Mouse (Mus musculus): ENCODE data around the gene Ccdc71.

Ccdc71 gene

GRCm38 (mm10) chr9:108452291-108452906 is 7.9 kb upstream of the Ccdc71 start:
- POLR2A ChIA-PET: interaction anchor here (0.6 to 2.2 kb wide), 39 partner anchors 9 to 373 kb away, joined by 3 to 14 read pairs (median 3); partner anchors contain the start of genes 1700102P08Rik (in 2 of the 4), Nicn1 (in 2 of the 4), Wdr6 (in 2 of the 4) and Gpx1 (in 1 of the 4)
- CTCF ChIA-PET: interaction anchor here (0.5 to 2.4 kb wide), 83 partner anchors 8 to 692 kb away, joined by 3 to 11 read pairs (median 4); partner anchors contain the start of genes Klhdc8b (in 3 of the 4), 1700102P08Rik (in 2 of the 4), Usp19 (in 2 of the 4) and Amigo3 (in 1 of the 4)

GRCm38 (mm10) chr9:108452911-108453310 is 7.4 kb upstream of the Ccdc71 start:
- ChIA-PET CTCF (interaction anchor here (0.5 to 2.4 kb wide), 75 partner anchors 8 to 554 kb away, joined by 3 to 11 read pairs (median 4); partner anchors contain the start of genes Klhdc8b (in 3 of the 4), 1700102P08Rik (in 2 of the 4), Usp19 (in 2 of the 4) and Amigo3 (in 1 of the 4)), POLR2A (interaction anchor here (0.6 to 2.2 kb wide), 39 partner anchors 9 to 372 kb away, joined by 3 to 14 read pairs (median 3); partner anchors contain the start of genes 1700102P08Rik (in 2 of the 4), Nicn1 (in 2 of the 4), Wdr6 (in 2 of the 4) and Gpx1 (in 1 of the 4))

DNA sequence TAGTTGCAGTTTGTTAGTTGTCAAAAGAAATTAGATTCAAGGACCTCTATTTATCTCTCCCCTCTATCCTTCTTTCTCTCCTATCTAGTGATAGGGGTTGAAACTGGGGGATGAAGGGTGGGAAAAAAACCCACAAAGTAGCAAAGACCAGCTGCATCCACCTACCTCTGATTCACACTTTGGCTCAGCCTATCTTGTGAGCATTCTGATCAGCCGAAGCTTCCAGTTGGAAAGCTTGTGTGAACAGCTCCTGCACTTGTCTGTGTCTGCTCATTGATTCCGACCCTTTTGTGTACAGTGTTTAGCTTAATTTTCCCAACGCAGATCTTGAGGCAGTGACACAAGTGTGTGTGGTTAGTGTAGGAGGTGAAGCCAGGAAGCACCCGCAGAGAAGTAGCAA is 6.9 kb upstream of the Ccdc71 start:
- ChIA-PET CTCF (interaction anchor here (0.6 to 2.4 kb wide), 14 partner anchors 8 to 241 kb away, joined by 3 to 11 read pairs (median 5); partner anchors contain the start of genes Klhdc8b (in 2 of the 4) and Gpx1 (in 1 of the 4)), POLR2A (interaction anchor here in 2 of 4 experiments (0.9 to 2.2 kb wide), 12 partner anchors 8 to 189 kb away, joined by 3 to 14 read pairs (median 8); partner anchors contain the start of genes 1700102P08Rik (in 1 of the 2), Gpx1 (in 1 of the 2), Impdh2 (in 1 of the 2) and Klhdc8b (in 1 of the 2))

DNA sequence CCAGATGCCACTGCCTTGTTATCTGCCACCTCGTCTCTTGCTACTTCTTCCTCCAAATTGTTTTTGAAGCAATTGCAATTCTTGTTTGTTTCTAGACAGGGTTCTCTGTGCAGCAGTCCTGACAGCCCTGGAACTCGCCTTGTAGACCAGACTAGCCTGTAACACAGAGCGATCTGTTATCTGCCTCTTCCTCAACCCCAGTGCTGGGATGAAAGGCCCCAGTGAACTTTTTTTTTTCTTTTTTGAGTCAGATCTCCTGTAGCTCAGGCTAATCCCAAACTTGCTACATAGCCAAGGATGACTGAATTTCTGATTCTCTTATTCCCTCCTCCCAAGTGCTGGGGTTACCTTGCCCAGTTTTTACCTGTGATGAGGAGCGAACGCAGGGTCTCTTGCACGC is 5.9 kb upstream of the Ccdc71 start:
- ChIA-PET POLR2A (interaction anchor here in 2 of 4 experiments (0.8 to 1.6 kb wide), 2 partner anchors 63 to 518 kb away, joined by 3 read pairs; partner anchors contain the start of gene Qrich1 (in 1 of the 2)), CTCF (no interaction called here)

DNA sequence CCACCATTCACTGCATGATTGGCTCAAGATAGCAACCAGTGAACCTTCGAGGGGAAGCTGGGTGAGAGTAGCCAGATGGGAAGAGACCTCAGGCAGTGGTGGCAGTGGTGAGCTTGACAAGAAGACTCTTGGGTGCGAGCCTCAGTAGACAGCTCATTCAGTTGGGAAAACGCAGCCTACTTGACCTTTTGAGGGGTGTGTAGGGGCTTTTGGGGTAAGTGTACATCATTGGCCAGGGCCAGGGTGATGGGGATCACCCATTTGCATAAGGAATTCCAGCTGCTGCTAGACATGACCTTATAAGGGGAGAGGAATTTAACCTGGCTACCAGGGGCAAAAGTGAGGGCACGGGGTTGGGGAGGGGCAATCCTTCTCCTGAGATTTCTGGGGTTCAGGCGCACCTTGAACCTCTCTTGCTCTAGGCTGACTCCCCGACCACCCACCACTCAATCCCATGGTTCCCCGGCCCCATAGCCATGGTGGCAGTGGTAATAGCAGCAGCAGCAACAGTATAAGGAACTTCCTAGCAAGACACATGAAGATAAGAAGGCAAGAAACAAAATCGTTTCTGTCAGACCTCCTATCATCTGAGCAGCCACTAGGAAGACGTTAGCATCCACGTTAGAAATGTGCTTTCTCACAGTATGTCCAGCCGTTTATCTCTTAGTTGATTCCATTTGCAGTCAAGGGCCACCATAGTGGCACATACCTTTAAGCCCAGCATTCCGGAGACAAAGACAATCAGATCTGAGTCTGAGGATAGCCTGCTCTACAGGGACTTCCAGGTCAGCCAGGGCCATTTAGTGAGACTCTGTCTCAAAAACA is 4.4 kb upstream of the Ccdc71 start:
- ChIA-PET POLR2A (interaction anchor here in 3 of 4 experiments (0.6 to 1.6 kb wide), 8 partner anchors 14 to 452 kb away, joined by 3 to 5 read pairs (median 4); partner anchors contain the start of genes Amt (in 1 of the 3), Impdh2 (in 1 of the 3), Qrich1 (in 1 of the 3) and Rhoa (in 1 of the 3)), CTCF (interaction anchor here in 2 of 4 experiments (0.6 to 1.4 kb wide), 4 partner anchors 14 to 255 kb away, joined by 3 read pairs; no protein-coding TSS in a partner anchor)

GRCm38 (mm10) chr9:108456953-108457352 is 3.4 kb upstream of the Ccdc71 start:
- POLR2A ChIA-PET: interaction anchor here in 2 of 4 experiments (1.2 to 1.8 kb wide), 3 partner anchors 8 to 103 kb away, joined by 3 to 5 read pairs (median 3); partner anchors contain the start of gene Impdh2 (in 1 of the 2)
- CTCF ChIA-PET: no interaction called here

- CTCF ChIA-PET: no interaction called here
- POLR2A ChIA-PET: interaction anchor here in 3 of 4 experiments (0.5 to 6.2 kb wide), 10 partner anchors 11 to 817 kb away, joined by 3 to 40 read pairs (median 3); partner anchors contain the start of genes 1700102P08Rik (in 2 of the 3), Ccdc36 (in 1 of the 3), Lamb2 (in 1 of the 3) and Usp19 (in 1 of the 3)
Measured at GRCm38 (mm10) chr9:108459939-108460318, 398 bp upstream of the Ccdc71 start.

GRCm38 (mm10) chr9:108461181-108461631 is 879 bp downstream of the Ccdc71 start, which contains the start of gene Klhdc8b:
Klhdc8b (minus strand) TSS chr9:108461581.
- ChIA-PET CTCF (interaction anchor here in 3 of 4 experiments (0.6 to 2.3 kb wide), 4 partner anchors 8 to 18 kb away, joined by 3 to 11 read pairs (median 8); no protein-coding TSS in a partner anchor), POLR2A (interaction anchor here in 3 of 4 experiments (0.6 to 6.2 kb wide), 18 partner anchors 8 to 293 kb away, joined by 3 to 40 read pairs (median 4); partner anchors contain the start of genes 1700102P08Rik (in 2 of the 3), Gpx1 (in 2 of the 3), Qars (in 2 of the 3) and Qrich1 (in 2 of the 3))

GRCm38 (mm10) chr9:108461675-108462074 is 1.3 kb downstream of the Ccdc71 start:
- ChIA-PET POLR2A (interaction anchor here (0.6 to 6.2 kb wide), 22 partner anchors 9 to 367 kb away, joined by 3 to 40 read pairs (median 4); partner anchors contain the start of genes Gpx1 (in 3 of the 4), Qrich1 (in 3 of the 4), 1700102P08Rik (in 2 of the 4) and Lamb2 (in 2 of the 4)), CTCF (interaction anchor here in 3 of 4 experiments (0.6 to 2.3 kb wide), 6 partner anchors 9 to 196 kb away, joined by 3 to 11 read pairs (median 4); no protein-coding TSS in a partner anchor)

GRCm38 (mm10) chr9:108462192-108462591 is 1.9 kb downstream of the Ccdc71 start:
- ChIA-PET POLR2A (interaction anchor here (0.6 to 6.2 kb wide), 23 partner anchors 9 to 368 kb away, joined by 3 to 40 read pairs (median 4); partner anchors contain the start of genes Gpx1 (in 3 of the 4), Qrich1 (in 3 of the 4), 1700102P08Rik (in 2 of the 4) and Lamb2 (in 2 of the 4)), CTCF (interaction anchor here (0.6 to 2.3 kb wide), 7 partner anchors 9 to 196 kb away, joined by 3 to 11 read pairs (median 4); no protein-coding TSS in a partner anchor)

- POLR2A ChIA-PET: interaction anchor here in 3 of 4 experiments (0.5 to 6.2 kb wide), 15 partner anchors 11 to 1769 kb away, joined by 3 to 40 read pairs (median 5); partner anchors contain the start of genes Lamb2 (in 2 of the 3), Usp19 (in 2 of the 3), 1700102P08Rik (in 1 of the 3) and Amt (in 1 of the 3)
- CTCF ChIA-PET: interaction anchor here in 3 of 4 experiments (1.2 to 2.2 kb wide), 4 partner anchors 11 to 14 kb away, joined by 3 to 6 read pairs (median 4); no protein-coding TSS in a partner anchor
Measured at GRCm38 (mm10) chr9:108463713-108464112, 3.4 kb downstream of the Ccdc71 start.

DNA sequence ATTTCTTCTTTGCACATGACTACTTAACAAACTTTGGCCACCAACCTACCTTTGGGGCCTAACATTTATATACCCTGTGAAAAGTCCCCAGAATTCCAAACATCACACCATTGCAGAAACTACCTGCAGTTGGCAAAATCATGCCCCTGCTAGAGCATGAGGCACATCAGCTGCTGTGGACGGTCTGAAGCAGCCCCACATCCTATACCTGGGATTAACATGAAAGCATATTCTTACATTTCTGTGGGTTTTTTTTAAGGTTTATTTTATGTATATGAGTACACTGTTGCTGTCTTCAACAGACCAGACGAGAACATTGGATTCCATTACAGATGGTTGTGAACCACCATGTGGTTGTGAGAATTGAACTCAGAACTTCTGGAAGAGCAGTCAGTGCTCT is 5.9 kb downstream of the Ccdc71 start:
- ChIA-PET CTCF (interaction anchor here in 2 of 4 experiments (0.6 to 0.7 kb wide), 3 partner anchors 13 to 337 kb away, joined by 3 to 7 read pairs (median 5); no protein-coding TSS in a partner anchor), POLR2A (interaction anchor here in 2 of 4 experiments (1.4 to 2.8 kb wide), 2 partner anchors 8 to 14 kb away, joined by 3 to 14 read pairs; no protein-coding TSS in a partner anchor)

GRCm38 (mm10) chr9:108469430-108469829 is 9.1 kb downstream of the Ccdc71 start:
- ChIA-PET CTCF (interaction anchor here in 3 of 4 experiments (0.6 to 1.6 kb wide), 7 partner anchors 10 to 801 kb away, joined by 3 to 5 read pairs (median 3); partner anchors contain the start of genes Lamb2 (in 1 of the 3) and Usp19 (in 1 of the 3)), POLR2A (interaction anchor here in 3 of 4 experiments (0.9 to 2.1 kb wide), 10 partner anchors 9 to 130 kb away, joined by 3 to 11 read pairs (median 4); partner anchors contain the start of genes 1700102P08Rik (in 1 of the 3), Gpx1 (in 1 of the 3), Lamb2 (in 1 of the 3) and Qrich1 (in 1 of the 3))

GRCm38 (mm10) chr9:108469845-108470244 is 9.5 kb downstream of the Ccdc71 start:
- ChIA-PET POLR2A (interaction anchor here in 3 of 4 experiments (0.6 to 2.1 kb wide), 13 partner anchors 9 to 131 kb away, joined by 3 to 11 read pairs (median 3); partner anchors contain the start of genes 1700102P08Rik (in 1 of the 3), Gpx1 (in 1 of the 3), Lamb2 (in 1 of the 3) and Qars (in 1 of the 3)), CTCF (interaction anchor here in 2 of 4 experiments (0.6 to 1.6 kb wide), 6 partner anchors 10 to 83 kb away, joined by 3 to 5 read pairs (median 3); partner anchors contain the start of genes Lamb2 (in 1 of the 2) and Usp19 (in 1 of the 2))

DNA sequence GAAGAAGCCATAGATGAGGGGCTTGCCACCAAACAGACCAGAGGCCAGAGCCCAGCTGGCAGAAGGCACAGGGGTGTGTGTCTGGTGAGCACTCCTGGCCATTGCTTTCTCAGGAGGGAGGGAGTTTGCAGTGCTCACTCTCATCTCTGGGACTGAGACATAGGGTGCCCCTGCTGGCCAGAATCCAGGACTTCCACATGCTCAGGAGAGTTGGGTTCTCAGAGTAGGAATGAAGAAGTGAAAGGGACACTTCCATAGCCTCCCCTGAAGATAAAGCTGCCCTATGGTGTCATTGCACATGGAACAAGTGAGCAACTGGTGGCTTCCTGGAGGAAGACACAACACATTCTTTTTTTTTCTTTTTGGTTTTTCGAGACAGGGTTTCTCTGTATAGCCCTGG is 14.2 kb downstream of the Ccdc71 start:
- CTCF ChIA-PET: interaction anchor here in 2 of 4 experiments (0.6 to 1.6 kb wide), 2 partner anchors 22 to 42 kb away, joined by 3 read pairs; partner anchors contain the start of gene Qrich1 (in 1 of the 2)
- POLR2A ChIA-PET: interaction anchor here in 2 of 4 experiments (1.0 to 2.1 kb wide), 4 partner anchors 13 to 43 kb away, joined by 3 to 6 read pairs (median 4); partner anchors contain the start of genes Klhdc8b (in 1 of the 2) and Usp19 (in 1 of the 2)

Data from embryonic stem cell, embryonic (primary cell).